Mouse (Mus musculus) kidney, embryonic 14.5 days (tissue): ENCODE data around the gene Zfyve9. TPM values are rescaled to one million over a fixed set of nuclear protein-coding genes. Genes with fewer than 3 reads are reported as not detected.

Experiments used
- ATAC-seq: fragments of 200-750 bp; cut with Nextera tagmentation; 2 replicates; pipeline ENCODE4 v1.8.0; 2017; ENCODE audit warnings: moderate number of reproducible peaks, mild to moderate bottlenecking, moderate TSS enrichment, moderate library complexity; ENCODE audit not compliant: low FRiP score, low TSS enrichment
- H3K27ac ChIP-seq: fragments of 300-500 bp; sonication (generic); 2 replicates; pipeline ENCODE4 v1.5.1; 2014; ENCODE audit warnings: low read depth, mild to moderate bottlenecking, low read length, moderate library complexity, mixed read lengths
- H3K27me3 ChIP-seq: fragments of 300-500 bp; sonication (generic); 2 replicates; pipeline ENCODE4 v1.6.1; 2014; ENCODE audit warnings: mild to moderate bottlenecking, low read length; ENCODE audit not compliant: control insufficient read depth, insufficient read depth
- H3K36me3 ChIP-seq: fragments of 300-500 bp; sonication (generic); 2 replicates; pipeline ENCODE4 v1.6.1; 2014; ENCODE audit warnings: low read length, mixed read lengths; ENCODE audit not compliant: control insufficient read depth, insufficient read depth
- H3K4me1 ChIP-seq: fragments of 300-500 bp; sonication (generic); 2 replicates; pipeline ENCODE4 v1.6.1; 2014; ENCODE audit warnings: low read length, mixed read lengths; ENCODE audit not compliant: control insufficient read depth, insufficient read depth
- H3K4me2 ChIP-seq: fragments of 300-500 bp; sonication (generic); replicated peaks from 2 replicates; pipeline ENCODE4 v1.6.1; 2014; ENCODE audit warnings: low read depth, mild to moderate bottlenecking, low read length
- H3K4me3 ChIP-seq: fragments of 300-500 bp; sonication (generic); 2 replicates; pipeline ENCODE4 v1.5.1; 2014; ENCODE audit warnings: mild to moderate bottlenecking, low read length
- H3K9ac ChIP-seq: fragments of 300-500 bp; sonication (generic); 2 replicates; pipeline ENCODE4 v1.6.1; 2014; ENCODE audit warnings: low read depth, mild to moderate bottlenecking, low read length, moderate library complexity
- H3K9me3 ChIP-seq: fragments of 300-500 bp; sonication (generic); 2 replicates; pipeline ENCODE4 v1.6.1; 2016; ENCODE audit warnings: low read length; ENCODE audit not compliant: control insufficient read depth
- WGBS: fragments of 180-500 bp; shearing (Covaris S2); extraction: QIAGEN DNeasy Blood & Tissue Kit; methylation state at CpG from one replicate; pipeline ENCODE4 v1.1.7; 2014; 5-methylcytosine and 5-hydroxymethylcytosine counted together
- polyA plus RNA-seq: library from polyadenylated mRNA; unstranded; fragments of >200 nt; fragmentation: Nextera tagmentation; extraction: Ambion mirVana; gene quantifications from 2 replicates; pipeline ENCODE4 v1.2.1, GENCODE M21; 2014

Zfyve9 gene
- polyA plus RNA-seq, 1 experiment from 2014 or later, result 7.2 TPM

- no peak for ATAC-seq
- H3K36me3 ChIP-seq, result peaks cover 22% of the 10 kb centered on the region
- H3K4me1 ChIP-seq, result no peaks in the 10 kb centered on the region
- H3K9ac ChIP-seq, result no peak overlapping the region
- no peak overlapping the region for H3K4me3 ChIP-seq
- WGBS, result 95% methylated on average over 5 of the region's 5 CpGs
- no peak overlapping the region for H3K4me2 ChIP-seq
- no peaks in the 10 kb centered on the region for H3K27me3 ChIP-seq
- H3K9me3 ChIP-seq, result no peaks in the 10 kb centered on the region
- no peak overlapping the region for H3K27ac ChIP-seq
These were observed 169.7 kb downstream of the Zfyve9 start for GRCm38 (mm10) chr4:108610935-108611334.

- no peak overlapping the region for H3K4me3 ChIP-seq
- H3K4me2 ChIP-seq, result no peak overlapping the region
- peaks cover 38% of the 10 kb centered on the region for H3K36me3 ChIP-seq
- no peaks in the 10 kb centered on the region for H3K4me1 ChIP-seq
- WGBS, result 93% methylated on average over 3 of the region's 3 CpGs
- no peak for ATAC-seq
- no peaks in the 10 kb centered on the region for H3K9me3 ChIP-seq
- H3K9ac ChIP-seq, result no peak overlapping the region
- H3K27ac ChIP-seq, result no peak overlapping the region
- H3K27me3 ChIP-seq, result no peaks in the 10 kb centered on the region
These were observed 171.9 kb downstream of the Zfyve9 start for GRCm38 (mm10) chr4:108608651-108609050.

- no peak overlapping the region for H3K4me2 ChIP-seq
- no peaks in the 10 kb centered on the region for H3K4me1 ChIP-seq
- no peak overlapping the region for H3K9ac ChIP-seq
- no peaks in the 10 kb centered on the region for H3K27me3 ChIP-seq
- no peak for ATAC-seq
- WGBS, result 95% methylated on average over 7 of the region's 7 CpGs
- no peak overlapping the region for H3K4me3 ChIP-seq
- H3K9me3 ChIP-seq, result 0 out of 2 replicates have a peak, but pooled peaks cover 2% of the 10 kb centered on the region
- H3K27ac ChIP-seq, result no peak overlapping the region
- H3K36me3 ChIP-seq, result peaks cover 52% of the 10 kb centered on the region
These were observed 178.7 kb downstream of the Zfyve9 start for GRCm38 (mm10) chr4:108601870-108602269.

- no peak overlapping the region for H3K4me3 ChIP-seq
- H3K27ac ChIP-seq, result no peak overlapping the region
- no peaks in the 10 kb centered on the region for H3K27me3 ChIP-seq
- H3K4me1 ChIP-seq, result no peaks in the 10 kb centered on the region
- H3K4me2 ChIP-seq, result no peak overlapping the region
- H3K9ac ChIP-seq, result no peak overlapping the region
- peaks cover 28% of the 10 kb centered on the region; the same call in 1 of the 2 replicates for H3K36me3 ChIP-seq
- no peak for ATAC-seq
- 74% methylated on average over 4 of the region's 4 CpGs for WGBS
- H3K9me3 ChIP-seq, result 0 out of 2 replicates have a peak, but pooled peaks cover 2% of the 10 kb centered on the region
These were observed 182.3 kb downstream of the Zfyve9 start for GRCm38 (mm10) chr4:108598306-108598705.

GRCm38 (mm10) chr4:108595785-108596184, 184.8 kb downstream of the Zfyve9 start:
- Histone ChIP-seq H3K4me1 (no peaks in the 10 kb centered on the region), H3K36me3 (peaks cover 16% of the 10 kb centered on the region; the same call in 1 of the 2 replicates), H3K27me3 (no peaks in the 10 kb centered on the region), H3K27ac (no peak overlapping the region), H3K4me3 (no peak overlapping the region), H3K4me2 (no peak overlapping the region), H3K9me3 (no peaks in the 10 kb centered on the region), H3K9ac (no peak overlapping the region)
- WGBS, result 100% methylated on average over 1 of the region's 1 CpGs
- ATAC-seq, result no peak

- peaks cover 13% of the 10 kb centered on the region; the same call in 1 of the 2 replicates for H3K36me3 ChIP-seq
- no peak overlapping the region for H3K4me2 ChIP-seq
- WGBS, result 94% methylated on average over 2 of the region's 2 CpGs
- H3K4me1 ChIP-seq, result no peaks in the 10 kb centered on the region
- H3K27ac ChIP-seq, result no peak overlapping the region
- ATAC-seq, result no peak
- no peak overlapping the region for H3K4me3 ChIP-seq
- H3K9ac ChIP-seq, result no peak overlapping the region
- H3K9me3 ChIP-seq, result no peaks in the 10 kb centered on the region
- H3K27me3 ChIP-seq, result no peaks in the 10 kb centered on the region
These were observed 187.2 kb downstream of the Zfyve9 start for GRCm38 (mm10) chr4:108593376-108593775.

Other genes starting within 250 kb of the Zfyve9 start
- gene Prpf38a, start 201.5 kb downstream of the Zfyve9 start, polyA plus RNA-seq, result 96.5 and 111 TPM in 2 replicates
- gene Orc1, start 201.4 kb downstream of the Zfyve9 start, polyA plus RNA-seq, result 8.3 and 11.8 TPM in 2 replicates
- gene Cc2d1b, start 160.9 kb downstream of the Zfyve9 start, polyA plus RNA-seq, result 19.6 and 31.8 TPM in 2 replicates
- gene 3110021N24Rik, start 61.1 kb downstream of the Zfyve9 start, polyA plus RNA-seq, result 2.1 and 3.3 TPM in 2 replicates
- gene Btf3l4, start 52.8 kb upstream of the Zfyve9 start, polyA plus RNA-seq, result 199 and 224 TPM in 2 replicates
- gene Txndc12, start 53.8 kb upstream of the Zfyve9 start, polyA plus RNA-seq, result 112 and 117 TPM in 2 replicates
- 66.3 and 68.7 TPM in 2 replicates for gene Kti12, start 67.0 kb upstream of the Zfyve9 start, polyA plus RNA-seq
- gene A730015C16Rik, start 67.8 kb upstream of the Zfyve9 start, polyA plus RNA-seq, result 0.76 and 1.5 TPM in 2 replicates
- gene Rab3b, start 98.3 kb upstream of the Zfyve9 start, polyA plus RNA-seq, result 16.0 and 16.6 TPM in 2 replicates
- 40.7 and 57.2 TPM in 2 replicates for gene Nrd1, start 219.9 kb upstream of the Zfyve9 start, polyA plus RNA-seq